Mouse (Mus musculus) liver, embryonic 16.5 days (tissue): ENCODE measurements around the gene Natd1. TPM values are rescaled to one million over a fixed set of nuclear protein-coding genes. Genes with fewer than 3 reads are reported as not detected.
A peak's percentile ranks its signal among the peaks of the same experiment; 100 is the strongest.

Experiments used
- ATAC-seq: fragments of 200-750 bp; cut with Nextera tagmentation; 2 replicates; pipeline ENCODE4 v1.8.0; 2017; ENCODE audit warnings: low read depth, mild to moderate bottlenecking, moderate number of reproducible peaks, moderate library complexity
- H3K27ac ChIP-seq: fragments of 300-500 bp; sonication (generic); 2 replicates; pipeline ENCODE4 v1.5.1; 2014; ENCODE audit warnings: mild to moderate bottlenecking, low read length
- H3K27me3 ChIP-seq: fragments of 300-500 bp; sonication (generic); 2 replicates; pipeline ENCODE4 v1.6.1; 2014; ENCODE audit warnings: low read depth, low read length, mixed read lengths; ENCODE audit not compliant: control insufficient read depth, insufficient read depth
- H3K36me3 ChIP-seq: fragments of 300-500 bp; sonication (generic); 2 replicates; pipeline ENCODE4 v1.6.1; 2014; ENCODE audit warnings: mild to moderate bottlenecking; ENCODE audit not compliant: control insufficient read depth, insufficient read depth
- H3K4me1 ChIP-seq: fragments of 300-500 bp; sonication (generic); 2 replicates; pipeline ENCODE4 v1.6.1; 2014; ENCODE audit warnings: low read depth, low read length, mixed read lengths; ENCODE audit not compliant: control insufficient read depth
- H3K4me2 ChIP-seq: fragments of 300-500 bp; sonication (generic); 2 replicates; pipeline ENCODE4 v1.6.1; 2014; ENCODE audit warnings: low read depth, low read length, mixed read lengths
- H3K4me3 ChIP-seq: fragments of 300-500 bp; sonication (generic); 2 replicates; pipeline ENCODE4 v1.5.1; 2014; ENCODE audit warnings: low read depth, mild to moderate bottlenecking, low read length
- H3K9ac ChIP-seq: fragments of 300-500 bp; sonication (generic); 2 replicates; pipeline ENCODE4 v1.6.1; 2014; ENCODE audit warnings: low read depth, low read length
- H3K9me3 ChIP-seq: fragments of 300-500 bp; sonication (generic); replicated peaks from 2 replicates; pipeline ENCODE4 v1.6.1; 2016; ENCODE audit warnings: low read length; ENCODE audit not compliant: control insufficient read depth
- WGBS: fragments of 180-500 bp; shearing (Covaris S2); extraction: QIAGEN DNeasy Blood & Tissue Kit; methylation state at CpG from one replicate; pipeline ENCODE4 v1.1.7; 2014; ENCODE audit not compliant: insufficient replicate concordance; 5-methylcytosine and 5-hydroxymethylcytosine counted together
- polyA plus RNA-seq: library from polyadenylated mRNA; unstranded; fragments of >200 nt; fragmentation: Nextera tagmentation; extraction: Ambion mirVana; gene quantifications from 2 replicates; pipeline ENCODE4 v1.2.1, GENCODE M21; 2015

Gene Natd1
- polyA plus RNA-seq, 1 experiment from 2014 or later, result 14.3 TPM

DNA sequence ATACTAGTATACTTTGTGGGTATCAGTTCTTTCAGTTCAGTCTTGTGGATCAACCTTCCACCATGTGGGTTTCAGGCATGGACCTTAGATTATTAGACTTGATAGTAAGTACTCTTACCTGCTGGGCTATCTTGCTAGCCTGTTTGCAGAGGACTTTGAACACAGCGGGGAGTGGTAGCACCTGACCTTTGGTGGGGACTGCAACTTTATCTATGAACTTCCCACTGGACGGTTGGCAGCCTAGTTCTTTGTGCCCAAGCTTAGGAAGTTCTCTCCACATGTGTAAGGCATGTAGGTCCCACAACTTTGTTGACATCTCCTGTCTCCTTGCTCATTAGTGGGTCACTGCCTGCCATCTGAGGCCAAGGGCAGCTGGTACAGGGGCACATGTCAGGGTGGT lies 20.2 kb upstream of the Natd1 start:
- peak overlapping the region; percentile 98 for H3K27ac ChIP-seq
- ATAC-seq, result no peak
- H3K4me3 ChIP-seq, result peak overlapping the region; percentile 48
- peak overlapping the region; percentile 71 for H3K9ac ChIP-seq
- H3K27me3 ChIP-seq, result no peaks in the 10 kb centered on the region
- peak overlapping the region; percentile 67 for H3K4me2 ChIP-seq
- no peaks in the 10 kb centered on the region for H3K9me3 ChIP-seq
- 30% methylated on average over 2 of the region's 2 CpGs for WGBS
- peaks cover 7% of the 10 kb centered on the region for H3K36me3 ChIP-seq
- peaks cover 74% of the 10 kb centered on the region for H3K4me1 ChIP-seq

DNA sequence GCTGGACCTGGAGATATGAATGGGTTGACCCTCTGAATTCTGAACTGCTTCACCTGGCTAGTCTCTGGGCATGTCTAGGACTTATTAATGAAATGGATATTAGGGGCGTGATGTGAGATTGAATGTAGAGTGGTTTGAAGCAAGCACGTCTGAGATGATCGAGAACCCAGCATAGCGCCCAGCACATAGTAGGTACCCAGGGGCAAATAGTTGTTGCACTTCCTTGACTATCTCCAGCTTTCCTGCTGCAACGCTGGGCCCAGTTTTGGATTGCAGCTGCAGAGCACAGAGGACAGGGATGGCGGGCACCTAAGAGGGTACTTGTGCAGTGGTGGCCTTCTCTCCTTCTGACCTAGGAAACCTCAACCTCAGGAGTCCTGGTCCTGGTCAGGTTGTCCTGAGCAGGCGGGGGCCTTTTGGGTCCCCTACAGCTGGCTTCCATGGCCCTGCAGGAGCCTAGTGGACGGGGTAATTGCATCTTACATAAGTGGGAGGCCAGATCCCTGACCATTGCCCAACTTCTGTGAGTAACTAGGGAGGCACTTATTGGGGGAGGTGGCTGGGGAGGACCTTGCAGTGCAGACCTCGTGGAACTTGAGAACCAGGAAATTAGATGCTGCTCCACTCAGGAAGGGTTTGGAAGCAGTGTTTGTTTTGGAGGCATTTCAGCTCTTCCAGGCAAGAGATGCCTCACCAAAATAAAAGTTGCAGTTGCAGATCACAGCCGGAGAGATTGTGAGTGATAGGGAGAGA lies 18.8 kb upstream of the Natd1 start:
- peak overlapping the region; percentile 71 for H3K4me2 ChIP-seq
- peaks cover 67% of the 10 kb centered on the region for H3K4me1 ChIP-seq
- H3K36me3 ChIP-seq, result peaks cover 3% of the 10 kb centered on the region
- H3K9ac ChIP-seq, result peak overlapping the region; percentile 99
- ATAC-seq, result no peak
- no peaks in the 10 kb centered on the region for H3K27me3 ChIP-seq
- no peaks in the 10 kb centered on the region for H3K9me3 ChIP-seq
- WGBS, result 53% methylated on average over 10 of the region's 10 CpGs
- peak overlapping the region; percentile 92 for H3K27ac ChIP-seq
- peak overlapping the region; percentile 97 for H3K4me3 ChIP-seq

DNA sequence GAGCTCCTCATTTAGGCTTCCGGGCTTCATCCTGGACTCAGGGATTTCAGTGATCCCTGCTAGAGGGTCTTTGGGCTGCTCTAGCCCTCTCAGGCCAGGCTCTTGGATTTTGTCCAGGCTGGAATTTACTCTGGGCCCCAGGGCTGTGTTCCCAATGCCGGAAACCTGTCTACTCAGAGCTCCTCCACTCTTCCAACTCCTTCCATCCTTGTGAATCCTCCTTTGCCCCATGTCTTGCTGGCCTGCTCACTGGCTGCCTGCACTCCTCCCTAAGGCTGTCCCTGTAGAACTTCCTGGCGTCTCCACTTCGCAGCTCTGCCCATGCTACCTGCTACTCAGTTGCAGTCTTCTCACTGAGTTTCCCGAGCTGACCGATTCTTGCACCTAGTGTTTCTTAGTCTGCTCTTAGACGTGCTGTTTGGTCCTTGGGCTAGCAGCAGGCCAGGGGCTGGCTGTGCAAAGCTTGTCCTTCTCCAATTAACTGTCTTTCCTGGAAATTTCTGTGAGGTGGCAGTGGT lies 18.0 kb upstream of the Natd1 start:
- Histone ChIP-seq H3K27ac (peak overlapping the region; percentile 92), H3K36me3 (peaks cover 3% of the 10 kb centered on the region), H3K4me2 (peak overlapping the region; percentile 71), H3K4me3 (peak overlapping the region; percentile 97), H3K9ac (peak overlapping the region; percentile 99), H3K9me3 (no peaks in the 10 kb centered on the region), H3K4me1 (peaks cover 62% of the 10 kb centered on the region), H3K27me3 (no peaks in the 10 kb centered on the region)
- 2% methylated on average over 7 of the region's 7 CpGs for WGBS
- no peak for ATAC-seq

DNA sequence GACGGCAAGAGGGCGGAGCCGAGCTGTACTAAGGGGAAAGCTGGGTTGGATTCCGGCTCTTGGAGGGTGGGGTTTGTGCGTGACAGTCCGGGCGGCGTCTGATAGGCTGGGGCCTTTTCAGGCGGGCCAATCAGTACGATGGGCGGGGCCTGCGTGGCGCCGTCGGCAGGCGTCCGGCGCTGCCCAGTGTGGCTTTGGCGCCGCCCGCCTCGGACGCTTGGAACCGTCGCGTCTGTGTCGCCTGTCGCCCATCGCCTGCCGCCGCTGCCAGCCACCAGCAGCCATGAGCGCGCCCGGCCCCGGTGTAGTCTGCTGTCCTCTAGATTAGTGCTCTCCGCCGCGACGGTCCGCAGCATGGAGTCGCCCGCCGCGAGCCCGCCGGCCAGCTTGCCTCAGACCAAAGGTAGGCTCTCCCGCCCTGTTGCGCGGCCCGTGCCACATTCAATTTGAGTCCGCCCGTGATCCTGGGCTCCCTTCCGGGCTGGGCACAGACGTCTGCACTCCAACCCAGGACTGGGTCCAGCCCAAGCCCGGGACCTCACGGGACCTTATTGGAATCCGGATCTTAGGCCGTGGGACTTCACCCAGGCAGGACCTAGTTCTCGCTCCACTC lies 17.4 kb upstream of the Natd1 start, which contains the start of gene Map2k3:
TSS of gene Map2k3 (plus strand) at position 165 of the 613 bp plus-strand sequence.
- H3K27ac ChIP-seq, result peak within 1 kb of the TSS; percentile 92
- peaks cover 62% of the 10 kb centered on the region for H3K4me1 ChIP-seq
- peak within 1 kb of the TSS; percentile 97 for H3K4me3 ChIP-seq
- peak; percentile 85 for ATAC-seq
- peak within 1 kb of the TSS; percentile 99 for H3K9ac ChIP-seq
- H3K4me2 ChIP-seq, result peak within 1 kb of the TSS; percentile 92
- H3K36me3 ChIP-seq, result peaks cover 3% of the 10 kb centered on the region
- no peaks in the 10 kb centered on the region for H3K9me3 ChIP-seq
- WGBS, result under 1% methylated on average over 59 of the region's 59 CpGs
- H3K27me3 ChIP-seq, result no peaks in the 10 kb centered on the region

DNA sequence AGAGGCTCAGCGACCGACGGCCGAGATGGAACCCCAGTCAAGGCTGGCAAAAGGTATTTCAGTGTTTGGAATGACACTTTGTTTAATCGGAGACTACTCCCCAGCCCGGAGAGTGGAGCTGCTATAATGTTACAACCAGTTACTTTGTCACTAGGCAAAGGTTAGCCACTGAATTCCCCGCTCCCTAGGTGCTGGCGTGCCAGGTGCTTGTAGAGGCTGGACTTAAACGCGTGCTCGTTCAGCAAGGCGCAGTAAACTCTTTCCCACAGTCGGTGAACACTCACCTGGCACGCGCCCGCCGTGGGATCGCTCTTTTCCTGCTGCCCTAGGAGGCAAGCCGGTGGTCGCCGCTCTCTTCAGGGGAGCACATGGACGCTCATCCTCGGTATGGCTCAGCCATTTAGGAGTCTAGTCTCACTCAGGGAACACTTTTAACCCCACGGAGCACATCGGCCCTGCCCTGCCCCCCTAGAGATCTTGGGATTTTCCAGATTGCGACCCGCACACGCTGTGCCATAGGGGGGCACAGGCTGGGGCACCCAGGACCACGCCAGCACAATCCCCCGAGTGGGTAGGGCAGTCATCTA lies 16.8 kb upstream of the Natd1 start:
- 0 out of 2 replicates have a peak, but pooled peaks have one; percentile 0 for ATAC-seq

DNA sequence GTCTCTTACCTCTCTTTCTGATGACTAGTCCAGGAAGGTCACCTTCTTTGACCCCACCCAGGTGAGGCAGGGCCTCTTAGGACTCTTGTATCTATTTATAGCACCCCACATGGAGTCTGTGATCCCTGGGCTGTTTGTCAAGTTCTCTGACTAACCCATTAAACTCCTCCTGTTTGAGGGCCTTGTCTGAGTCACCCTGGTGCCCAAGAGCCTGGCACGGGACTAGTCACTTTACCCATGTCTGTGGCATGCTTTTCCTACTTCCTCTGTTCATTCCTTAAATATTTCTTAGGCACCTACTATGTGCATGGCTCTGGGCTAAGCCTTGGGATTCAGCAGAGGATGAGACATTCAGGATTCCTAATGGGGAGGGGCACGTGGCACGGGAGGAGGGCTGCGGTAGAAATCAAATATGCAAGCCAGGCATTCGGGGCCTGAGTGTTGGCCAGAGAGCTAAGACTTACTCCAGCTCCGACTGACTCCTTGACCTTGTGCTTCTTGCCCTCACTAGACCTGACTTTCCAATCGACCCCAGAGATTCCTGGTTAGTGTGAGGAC lies 16.3 kb upstream of the Natd1 start:
- Histone ChIP-seq H3K36me3 (peaks cover 3% of the 10 kb centered on the region), H3K4me1 (peaks cover 60% of the 10 kb centered on the region), H3K4me3 (peak overlapping the region; percentile 97), H3K9me3 (no peaks in the 10 kb centered on the region), H3K27me3 (no peaks in the 10 kb centered on the region), H3K9ac (peak overlapping the region; percentile 76), H3K4me2 (peak overlapping the region; percentile 92), H3K27ac (no peak overlapping the region)
- ATAC-seq, result no peak
- 21% methylated on average over 7 of the region's 7 CpGs for WGBS

More for the DNA sequence above, 16.8 kb upstream of the Natd1 start:
- peak overlapping the region; percentile 97 for H3K4me3 ChIP-seq
- no peaks in the 10 kb centered on the region for H3K27me3 ChIP-seq
- peaks cover 62% of the 10 kb centered on the region for H3K4me1 ChIP-seq
- peaks cover 3% of the 10 kb centered on the region for H3K36me3 ChIP-seq
- WGBS, result 2% methylated on average over 30 of the region's 30 CpGs
- H3K9me3 ChIP-seq, result no peaks in the 10 kb centered on the region
- peak overlapping the region; percentile 92 for H3K4me2 ChIP-seq
- peak overlapping the region; percentile 52 for H3K27ac ChIP-seq
- peak overlapping the region; percentile 76 for H3K9ac ChIP-seq

DNA sequence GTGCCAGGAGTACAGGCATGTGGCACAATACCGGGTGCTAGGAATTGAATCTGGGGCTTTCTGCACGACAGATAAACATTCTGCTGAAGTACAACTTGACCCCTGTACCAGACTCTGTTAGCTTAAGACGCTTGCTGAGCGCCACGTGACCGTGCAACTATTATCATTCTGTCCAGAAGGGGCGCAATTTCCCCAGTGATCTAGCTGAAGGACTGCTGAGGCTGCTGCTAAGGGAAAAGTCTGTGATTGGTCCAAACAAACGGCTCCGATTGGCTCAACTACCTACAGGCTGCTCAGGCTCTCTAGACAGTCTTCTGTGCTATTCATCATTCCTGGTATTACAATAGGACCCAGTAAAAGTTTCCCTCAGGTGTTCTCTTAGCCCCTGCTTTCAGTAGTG lies 12.7 kb upstream of the Natd1 start:
- WGBS, result under 1% methylated on average over 9 of the region's 9 CpGs
- Histone ChIP-seq H3K9ac (peak overlapping the region; percentile 10; the same call in 1 of the 2 replicates), H3K4me3 (no peak overlapping the region)

DNA sequence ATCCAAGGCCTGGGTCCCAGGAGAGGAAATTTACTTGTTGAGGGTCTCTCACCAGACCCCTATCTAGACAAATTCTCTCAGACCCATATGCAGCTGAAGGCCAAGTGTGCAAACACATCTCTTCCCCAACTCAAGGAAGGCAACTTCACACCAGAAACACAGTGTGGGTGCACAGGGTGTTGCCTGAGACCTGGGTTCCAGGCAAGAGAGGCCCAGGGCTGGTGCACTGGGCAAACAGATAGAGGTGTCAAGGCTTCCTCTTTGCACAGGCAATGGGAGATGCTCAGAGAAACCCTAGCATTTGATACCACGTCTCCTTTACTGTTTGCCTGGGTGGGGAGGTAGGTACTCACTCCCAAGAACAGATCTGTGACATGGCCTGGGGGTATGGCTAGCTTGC lies 10.4 kb upstream of the Natd1 start:
- H3K4me1 ChIP-seq, result peaks cover 70% of the 10 kb centered on the region
- H3K9me3 ChIP-seq, result no peaks in the 10 kb centered on the region
- H3K36me3 ChIP-seq, result no peaks in the 10 kb centered on the region
- ATAC-seq, result peak; percentile 61
- H3K4me3 ChIP-seq, result peak overlapping the region; percentile 23
- 57% methylated on average over 1 of the region's 1 CpGs for WGBS
- H3K4me2 ChIP-seq, result peak overlapping the region; percentile 69
- H3K9ac ChIP-seq, result peak overlapping the region; percentile 58
- peak overlapping the region; percentile 91 for H3K27ac ChIP-seq
- no peaks in the 10 kb centered on the region for H3K27me3 ChIP-seq

More for the DNA sequence above, 12.7 kb upstream of the Natd1 start:
- Histone ChIP-seq H3K27me3 (no peaks in the 10 kb centered on the region), H3K27ac (0 out of 2 replicates have a peak overlapping the region, but pooled peaks have one; percentile 50), H3K4me2 (peak overlapping the region; percentile 34), H3K4me1 (peaks cover 64% of the 10 kb centered on the region), H3K9me3 (no peaks in the 10 kb centered on the region), H3K36me3 (no peaks in the 10 kb centered on the region)
- ATAC-seq, result peak; percentile 30
